Comparison of ENCODE assay signal across 19 mouse cellular contexts in the genomic region with DNA sequence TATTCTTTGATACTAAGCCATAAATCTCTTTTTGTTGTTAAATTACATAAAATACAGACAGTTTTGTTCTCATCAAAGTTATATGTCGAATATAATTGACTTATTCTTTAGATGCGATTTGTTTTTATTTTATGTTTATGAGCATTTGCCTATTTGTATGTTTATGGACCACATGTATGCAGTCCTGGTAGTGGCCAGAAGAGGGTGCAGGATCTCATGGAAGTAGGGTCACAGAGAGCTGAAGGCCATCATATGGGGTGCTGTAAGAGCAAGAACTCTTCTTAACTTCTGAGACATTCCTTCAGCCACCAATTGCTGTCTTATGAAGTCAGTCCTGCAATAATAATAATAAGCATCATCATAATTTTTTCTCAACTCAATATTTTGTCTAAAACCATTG.
DNase-seq lines count a peak whose midpoint lies in the region; ATAC-seq and TF ChIP-seq lines count a peak whose summit lies in the region.
"Had no signal": no experiment of that assay in that cellular context is flagged by ENCODE, and none has a peak within 500 bp of the region (broad histone marks: within the 10 kb centered on the region; RNA-seq: fewer than 3 reads in every experiment).

No protein-coding gene starts in this region.

- no peaks in the 10 kb centered on the region for H3K4me1 ChIP-seq in liver, postnatal 0 days (ENCODE audit: insufficient read depth)
- H3K4me1 ChIP-seq in liver, embryonic 12.5 days: no peaks in the 10 kb centered on the region
- H3K4me1 ChIP-seq in ES-Bruce4 (ENCODE audit: control insufficient read depth, insufficient read depth, low read length): no peaks in the 10 kb centered on the region
- no peaks in the 10 kb centered on the region for H3K4me1 ChIP-seq in forebrain, embryonic 10.5 days
- no peaks in the 10 kb centered on the region for H3K4me1 ChIP-seq in forebrain, embryonic 14.5 days (ENCODE audit: control insufficient read depth, insufficient read depth, low read length)
- H3K4me1 ChIP-seq: embryonic facial prominence, embryonic 13.5 days; heart, embryonic 12.5 days; hindbrain, embryonic 12.5 days had no signal

- no peak overlapping the region for H3K4me3 ChIP-seq in liver, postnatal 0 days (ENCODE audit: low read depth, low read length)
- no peak overlapping the region for H3K4me3 ChIP-seq in liver, embryonic 12.5 days
- no peak overlapping the region for H3K4me3 ChIP-seq in ES-Bruce4 (ENCODE audit: low read depth, low read length)
- no peak overlapping the region for H3K4me3 ChIP-seq in forebrain, embryonic 10.5 days
- H3K4me3 ChIP-seq in forebrain, embryonic 14.5 days (ENCODE audit: low read depth, low read length): no peak overlapping the region
- H3K4me3 ChIP-seq: embryonic facial prominence, embryonic 13.5 days; heart, embryonic 12.5 days; hindbrain, embryonic 12.5 days had no signal

- peak; percentile 16; the same call in 1 of the 2 replicates for TF ChIP-seq CTCF in liver, postnatal 0 days (IDR thresholded peaks at IDR 0.05; ENCODE audit: low read depth)
- peak; percentile 1 for TF ChIP-seq CTCF in ES-Bruce4 (IDR thresholded peaks at IDR 0.05; ENCODE audit: low read depth, low read length)

- WGBS in liver, postnatal 0 days (ENCODE audit: insufficient replicate concordance): 66% methylated on average over 2 of the region's 2 CpGs
- 49% methylated on average over 2 of the region's 2 CpGs for WGBS in liver, embryonic 12.5 days (ENCODE audit: insufficient replicate concordance)
- 86% methylated on average over 2 of the region's 2 CpGs for WGBS in forebrain, embryonic 10.5 days
- WGBS in forebrain, embryonic 14.5 days: 82% methylated on average over 2 of the region's 2 CpGs

- no peak overlapping the region for H3K9ac ChIP-seq in liver, postnatal 0 days (replicated peaks)
- H3K9ac ChIP-seq in liver, embryonic 12.5 days: no peak overlapping the region
- H3K9ac ChIP-seq in ES-Bruce4 (ENCODE audit: low read depth, poor library complexity, severe bottlenecking): no peak overlapping the region
- H3K9ac ChIP-seq in forebrain, embryonic 14.5 days (ENCODE audit: low read length): no peak overlapping the region
- H3K9ac ChIP-seq: embryonic facial prominence, embryonic 13.5 days; forebrain, postnatal 0 days; heart, embryonic 12.5 days; hindbrain, embryonic 12.5 days had no signal

- H3K27me3 ChIP-seq in liver, postnatal 0 days (ENCODE audit: insufficient read depth, low read length): no peaks in the 10 kb centered on the region
- no peaks in the 10 kb centered on the region for H3K27me3 ChIP-seq in liver, embryonic 12.5 days (replicated peaks)
- no peaks in the 10 kb centered on the region for H3K27me3 ChIP-seq in ES-Bruce4 (ENCODE audit: control insufficient read depth, insufficient read depth, low read length, poor library complexity, severe bottlenecking)
- no peaks in the 10 kb centered on the region for H3K27me3 ChIP-seq in forebrain, embryonic 10.5 days (ENCODE audit: poor library complexity, severe bottlenecking)
- H3K27me3 ChIP-seq in forebrain, embryonic 14.5 days (replicated peaks; ENCODE audit: control insufficient read depth, insufficient read depth, low read length): no peaks in the 10 kb centered on the region
- H3K27me3 ChIP-seq: embryonic facial prominence, embryonic 13.5 days; heart, embryonic 12.5 days; hindbrain, embryonic 12.5 days had no signal

- no peak overlapping the region for H3K27ac ChIP-seq in liver, postnatal 0 days (ENCODE audit: low read depth)
- no peak overlapping the region for H3K27ac ChIP-seq in liver, embryonic 12.5 days
- no peak overlapping the region for H3K27ac ChIP-seq in ES-Bruce4 (ENCODE audit: insufficient read depth, low read length)
- no peak overlapping the region for H3K27ac ChIP-seq in forebrain, embryonic 10.5 days
- H3K27ac ChIP-seq in forebrain, embryonic 14.5 days (ENCODE audit: low read depth, low read length): no peak overlapping the region
- H3K27ac ChIP-seq: embryonic facial prominence, embryonic 13.5 days; hindbrain, embryonic 12.5 days had no signal

- no peaks in the 10 kb centered on the region for H3K36me3 ChIP-seq in liver, postnatal 0 days (replicated peaks; ENCODE audit: insufficient read depth, low read length)
- H3K36me3 ChIP-seq in liver, embryonic 12.5 days: no peaks in the 10 kb centered on the region
- no peaks in the 10 kb centered on the region for H3K36me3 ChIP-seq in ES-Bruce4 (ENCODE audit: control insufficient read depth, insufficient read depth, low read length, poor library complexity, severe bottlenecking)
- no peaks in the 10 kb centered on the region for H3K36me3 ChIP-seq in forebrain, embryonic 10.5 days (replicated peaks)
- no peaks in the 10 kb centered on the region for H3K36me3 ChIP-seq in forebrain, embryonic 14.5 days (ENCODE audit: control insufficient read depth, insufficient read depth, low read length)
- H3K36me3 ChIP-seq: embryonic facial prominence, embryonic 13.5 days; heart, embryonic 12.5 days; hindbrain, embryonic 12.5 days had no signal

- DNase-seq in liver, postnatal 0 days: no peak
- peak; percentile 3 for DNase-seq in WW6 (ENCODE audit: low read depth, low spot score)
- DNase-seq in forebrain, embryonic 10.5 days (ENCODE audit: extremely low spot score, low spot score): no peak
- DNase-seq in adrenal gland, adult (ENCODE audit: inconsistent age in 2 of 2, low spot score in 1 of 2): no peak
- DNase-seq in forebrain, embryonic 14.5 days (ENCODE audit: low spot score): no peak
- DNase-seq: adrenal gland, adult 8-10 months; cerebellum, adult 9-10 months; forebrain, postnatal 0 days; heart, postnatal 14 days; layer of hippocampus, postnatal 36 days; lung, adult 18-20 months; lung, postnatal 14 days; right cerebral cortex, postnatal 4 days; thymus, postnatal 14 days had no signal

- no peak overlapping the region for H3K4me2 ChIP-seq in liver, postnatal 0 days (ENCODE audit: low read depth, low read length)
- no peak overlapping the region for H3K4me2 ChIP-seq in liver, embryonic 12.5 days
- no peak overlapping the region for H3K4me2 ChIP-seq in forebrain, embryonic 14.5 days (ENCODE audit: low read length)
- H3K4me2 ChIP-seq: embryonic facial prominence, embryonic 13.5 days; heart, embryonic 12.5 days; hindbrain, embryonic 12.5 days had no signal

- no peak for ATAC-seq in liver, postnatal 0 days
- ATAC-seq in liver, embryonic 12.5 days: no peak
- ATAC-seq in forebrain, embryonic 14.5 days: no peak
- ATAC-seq: forebrain, postnatal 0 days had no signal

- no peak for TF ChIP-seq EP300 in liver, postnatal 0 days (IDR thresholded peaks at IDR 0.05; ENCODE audit: low read depth)
- TF ChIP-seq EP300 in ES-Bruce4 (IDR thresholded peaks at IDR 0.05; ENCODE audit: insufficient read depth, low read depth, low read length): no peak

- no peaks in the 10 kb centered on the region for H3K9me3 ChIP-seq in liver, postnatal 0 days (ENCODE audit: low read length)
- H3K9me3 ChIP-seq in liver, embryonic 12.5 days (replicated peaks): no peaks in the 10 kb centered on the region
- no peaks in the 10 kb centered on the region for H3K9me3 ChIP-seq in ES-Bruce4 (replicated peaks; ENCODE audit: control insufficient read depth, insufficient read depth, low read length, poor library complexity, severe bottlenecking)
- no peaks in the 10 kb centered on the region for H3K9me3 ChIP-seq in forebrain, embryonic 10.5 days
- H3K9me3 ChIP-seq in forebrain, embryonic 14.5 days (replicated peaks; ENCODE audit: control insufficient read depth, low read length): no peaks in the 10 kb centered on the region
- H3K9me3 ChIP-seq: embryonic facial prominence, embryonic 13.5 days; heart, embryonic 12.5 days; hindbrain, embryonic 12.5 days had no signal

- TF ChIP-seq POLR2A in ES-Bruce4 (IDR thresholded peaks at IDR 0.05; ENCODE audit: insufficient read depth, low read length): no peak
